10 mouse cellular contexts compared by ENCODE assay signal in the genomic region with DNA sequence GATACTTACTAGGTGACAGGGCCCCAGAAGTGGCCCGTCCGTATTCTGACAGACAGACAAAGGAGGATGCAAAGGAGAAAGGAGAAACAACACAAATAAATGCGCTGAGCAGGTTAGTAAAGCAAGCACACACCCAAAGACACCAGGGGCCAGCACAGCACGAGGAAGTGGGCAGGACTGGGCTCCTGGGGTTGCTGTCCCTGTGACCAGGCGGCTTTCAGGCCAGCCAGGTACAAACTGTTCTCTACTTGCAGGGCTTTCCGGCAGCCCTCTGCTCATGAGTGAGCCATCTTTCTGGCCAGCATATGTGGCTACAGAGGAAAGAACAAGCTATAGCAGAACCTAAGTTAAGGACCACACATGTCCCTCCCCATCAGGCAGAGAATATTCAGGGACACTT.
"Had no signal": no experiment of that assay in that cellular context is flagged by ENCODE, and none has a peak within 500 bp of the region (broad histone marks: within the 10 kb centered on the region; RNA-seq: fewer than 3 reads in every experiment).

No protein-coding gene starts in this region.

- H3K9me3 ChIP-seq: kidney, embryonic 15.5 days; limb, embryonic 13.5 days; liver, embryonic 13.5 days; midbrain, embryonic 13.5 days; neural tube, embryonic 15.5 days had no signal

- H3K27ac ChIP-seq: kidney, embryonic 15.5 days; limb, embryonic 13.5 days; liver, embryonic 13.5 days; midbrain, embryonic 13.5 days; neural tube, embryonic 15.5 days had no signal

- ATAC-seq: midbrain, embryonic 13.5 days had no signal

- H3K27me3 ChIP-seq: kidney, embryonic 15.5 days; limb, embryonic 13.5 days; liver, embryonic 13.5 days; midbrain, embryonic 13.5 days; neural tube, embryonic 15.5 days had no signal

- H3K9ac ChIP-seq: kidney, embryonic 15.5 days; limb, embryonic 13.5 days; liver, embryonic 13.5 days; midbrain, embryonic 13.5 days; neural tube, embryonic 15.5 days had no signal

- H3K4me2 ChIP-seq: kidney, embryonic 15.5 days; limb, embryonic 13.5 days; liver, embryonic 13.5 days; midbrain, embryonic 13.5 days; neural tube, embryonic 15.5 days had no signal

- DNase-seq: left cerebral cortex, postnatal 4 days; liver, embryonic 13.5 days; lung, adult 18-20 months; right cerebral cortex, adult 18-20 months; right cerebral cortex, postnatal 25 days had no signal

- H3K4me3 ChIP-seq: kidney, embryonic 15.5 days; limb, embryonic 13.5 days; liver, embryonic 13.5 days; midbrain, embryonic 13.5 days; myocyte; neural tube, embryonic 15.5 days had no signal
